Mouse (Mus musculus) limb, embryonic 12.5 days (tissue): Measurements from ENCODE around the gene Crtc3. TPM values are rescaled to one million over a fixed set of nuclear protein-coding genes. Genes with fewer than 3 reads are reported as not detected.

Source experiments
- ATAC-seq: fragments of 200-750 bp; cut with Nextera tagmentation; 2 replicates; pipeline ENCODE4 v1.8.0; 2017; ENCODE audit warnings: low read depth, moderate TSS enrichment; ENCODE audit not compliant: insufficient number of reproducible peaks, insufficient read depth, low FRiP score, low TSS enrichment
- H3K27ac ChIP-seq: fragments of 300-500 bp; sonication (generic); 2 replicates; pipeline ENCODE4 v1.5.1; 2016; ENCODE audit warnings: mild to moderate bottlenecking, moderate library complexity
- H3K27me3 ChIP-seq: fragments of 300-500 bp; sonication (generic); 2 replicates; pipeline ENCODE4 v1.6.1; 2016; ENCODE audit warnings: mild to moderate bottlenecking, moderate library complexity
- H3K36me3 ChIP-seq: fragments of 300-500 bp; sonication (generic); 2 replicates; pipeline ENCODE4 v1.6.1; 2016; ENCODE audit warnings: mild to moderate bottlenecking, moderate library complexity
- H3K4me1 ChIP-seq: fragments of 300-500 bp; sonication (generic); replicated peaks from 2 replicates; pipeline ENCODE4 v1.6.1; 2016
- H3K4me2 ChIP-seq: fragments of 300-500 bp; sonication (generic); 2 replicates; pipeline ENCODE4 v1.6.1; 2016; ENCODE audit warnings: mild to moderate bottlenecking, moderate library complexity
- H3K4me3 ChIP-seq: fragments of 300-500 bp; sonication (generic); replicated peaks from 2 replicates; pipeline ENCODE4 v1.5.1; 2016; ENCODE audit warnings: mild to moderate bottlenecking
- H3K9ac ChIP-seq: fragments of 300-500 bp; sonication (generic); replicated peaks from 2 replicates; pipeline ENCODE4 v1.6.1; 2016; ENCODE audit warnings: mild to moderate bottlenecking, moderate library complexity
- H3K9me3 ChIP-seq: fragments of 300-500 bp; sonication (generic); 2 replicates; pipeline ENCODE4 v1.6.1; 2016; ENCODE audit warnings: mild to moderate bottlenecking, moderate library complexity
- WGBS: fragments of 180-500 bp; shearing (Covaris S2); methylation state at CpG from one replicate; pipeline ENCODE4 v1.1.7; 2016; 5-methylcytosine and 5-hydroxymethylcytosine counted together
- polyA plus RNA-seq: library from polyadenylated mRNA; unstranded; fragments of >200 nt; fragmentation: Nextera tagmentation; extraction: Ambion mirVana; gene quantifications from 2 replicates; pipeline ENCODE4 v1.2.1, GENCODE M21; 2016

The Crtc3 gene
- polyA plus RNA-seq, 1 experiment from 2014 or later: 18.5 TPM

GRCm38 (mm10) chr7:80682630-80683029 lies 6.0 kb downstream of the Crtc3 start:
- ATAC-seq: no peak
- H3K36me3 ChIP-seq: no peaks in the 10 kb centered on the region; the same call in 1 of the 2 replicates
- H3K27ac ChIP-seq: no peak overlapping the region

DNA sequence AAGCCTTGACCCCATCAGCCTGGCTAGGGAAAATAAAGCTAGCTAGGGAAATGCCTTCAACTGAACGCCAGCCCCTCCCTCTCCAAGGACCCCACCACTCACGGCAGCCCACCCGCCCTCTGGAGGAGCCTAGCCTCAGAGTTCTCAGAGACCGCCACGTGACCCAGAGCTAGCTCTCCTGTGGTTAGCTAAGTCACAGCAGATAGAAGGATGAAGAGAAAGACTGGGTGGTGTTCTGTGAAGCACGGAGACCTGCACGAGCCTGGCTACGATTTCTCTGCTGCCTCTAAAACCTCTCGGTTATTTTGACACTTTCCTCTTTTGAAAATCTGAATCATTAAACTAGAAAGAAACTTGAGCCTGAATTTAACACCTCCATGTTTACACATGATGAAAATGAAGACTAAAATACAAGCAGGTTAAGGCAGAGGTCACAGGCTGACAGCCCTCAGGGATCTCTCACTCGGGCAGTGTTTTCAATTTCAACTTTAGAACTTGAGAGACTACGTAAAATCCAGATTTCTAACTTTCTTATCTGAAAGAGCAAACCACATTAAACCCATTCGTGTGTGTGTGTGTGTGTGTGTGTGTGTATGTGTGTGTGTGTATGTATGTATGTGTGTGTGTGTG lies 8.3 kb downstream of the Crtc3 start:
- Histone ChIP-seq H3K9ac (no peak overlapping the region), H3K4me2 (peak overlapping the region; percentile 27; the same call in 1 of the 2 replicates), H3K4me1 (peaks cover 21% of the 10 kb centered on the region), H3K27me3 (no peaks in the 10 kb centered on the region), H3K36me3 (peaks cover 10% of the 10 kb centered on the region), H3K9me3 (no peaks in the 10 kb centered on the region), H3K4me3 (no peak overlapping the region), H3K27ac (no peak overlapping the region)
- ATAC-seq: no peak
- WGBS: 18% methylated on average over 12 of the region's 12 CpGs

More at GRCm38 (mm10) chr7:80682630-80683029, 6.0 kb downstream of the Crtc3 start:
- Histone ChIP-seq H3K4me1 (peaks cover 23% of the 10 kb centered on the region), H3K27me3 (no peaks in the 10 kb centered on the region), H3K4me2 (no peak overlapping the region), H3K9me3 (no peaks in the 10 kb centered on the region), H3K4me3 (no peak overlapping the region), H3K9ac (no peak overlapping the region)
- WGBS: 47% methylated on average over 1 of the region's 1 CpGs

DNA sequence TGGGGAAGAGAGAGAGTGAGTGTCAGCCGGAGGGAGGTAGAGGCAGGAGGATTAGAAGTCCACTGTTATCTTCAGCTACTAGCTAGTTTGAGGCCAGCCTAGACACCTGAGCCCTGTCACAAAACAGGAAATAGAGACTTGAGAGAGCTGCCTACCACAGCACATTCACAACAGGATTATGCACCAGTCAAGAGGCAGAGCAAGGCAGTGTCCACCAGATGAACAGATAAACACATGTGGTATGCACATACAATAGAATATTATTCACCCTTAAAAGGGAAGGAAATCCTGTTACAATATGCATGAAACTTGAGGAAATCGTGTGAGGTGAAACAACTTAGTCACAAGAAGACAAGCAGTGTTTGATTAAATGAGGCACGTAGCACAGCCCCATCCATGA lies 16.4 kb downstream of the Crtc3 start:
- Histone ChIP-seq H3K4me3 (no peak overlapping the region), H3K9me3 (no peaks in the 10 kb centered on the region), H3K36me3 (peaks cover 20% of the 10 kb centered on the region), H3K27ac (no peak overlapping the region), H3K4me2 (no peak overlapping the region), H3K27me3 (no peaks in the 10 kb centered on the region), H3K9ac (no peak overlapping the region), H3K4me1 (peaks cover 12% of the 10 kb centered on the region)
- no peak for ATAC-seq
- WGBS: 81% methylated on average over 3 of the region's 3 CpGs

GRCm38 (mm10) chr7:80670889-80671288 lies 17.8 kb downstream of the Crtc3 start:
- no peak overlapping the region for H3K4me3 ChIP-seq
- 92% methylated on average over 6 of the region's 6 CpGs for WGBS
- H3K27ac ChIP-seq: no peak overlapping the region
- peaks cover 13% of the 10 kb centered on the region for H3K36me3 ChIP-seq
- peaks cover 22% of the 10 kb centered on the region for H3K4me1 ChIP-seq
- H3K9me3 ChIP-seq: no peaks in the 10 kb centered on the region
- no peak overlapping the region for H3K4me2 ChIP-seq
- ATAC-seq: no peak
- H3K9ac ChIP-seq: no peak overlapping the region
- no peaks in the 10 kb centered on the region for H3K27me3 ChIP-seq

DNA sequence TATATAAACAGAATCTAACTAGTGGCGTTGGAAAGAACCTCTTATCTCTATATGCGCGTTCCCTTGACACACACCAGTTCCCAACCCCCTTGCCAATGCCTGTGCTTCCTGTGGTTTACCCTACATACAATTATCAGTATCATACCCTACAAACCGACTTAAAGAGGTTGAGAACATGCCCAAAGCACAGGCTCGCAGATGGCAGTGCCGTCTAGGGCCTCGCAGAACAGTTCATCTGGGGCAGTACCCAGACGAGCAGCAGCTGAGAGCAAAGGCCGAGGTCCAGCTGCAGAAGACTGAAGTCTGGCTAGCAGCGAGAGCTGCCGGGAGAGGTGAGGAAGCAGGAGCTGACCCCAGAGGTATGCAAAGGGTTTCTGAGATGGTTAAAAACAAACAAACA lies 21.5 kb downstream of the Crtc3 start:
- H3K27ac ChIP-seq: peak overlapping the region; percentile 62
- peaks cover 26% of the 10 kb centered on the region for H3K4me1 ChIP-seq
- no peak overlapping the region for H3K4me2 ChIP-seq

GRCm38 (mm10) chr7:80666198-80666915 lies 22.3 kb downstream of the Crtc3 start:
- 31% methylated on average over 10 of the region's 10 CpGs for WGBS
- Histone ChIP-seq H3K4me3 (no peak overlapping the region), H3K27ac (peak overlapping the region; percentile 18), H3K9me3 (no peaks in the 10 kb centered on the region), H3K27me3 (no peaks in the 10 kb centered on the region), H3K4me1 (peaks cover 26% of the 10 kb centered on the region), H3K4me2 (no peak overlapping the region), H3K9ac (no peak overlapping the region), H3K36me3 (peaks cover 4% of the 10 kb centered on the region; the same call in 1 of the 2 replicates)
- ATAC-seq: no peak

More for the DNA sequence above, 21.5 kb downstream of the Crtc3 start:
- no peak for ATAC-seq
- Histone ChIP-seq H3K9me3 (no peaks in the 10 kb centered on the region), H3K27me3 (no peaks in the 10 kb centered on the region), H3K9ac (no peak overlapping the region), H3K4me3 (no peak overlapping the region), H3K36me3 (peaks cover 5% of the 10 kb centered on the region; the same call in 1 of the 2 replicates)
- WGBS: 45% methylated on average over 11 of the region's 11 CpGs

DNA sequence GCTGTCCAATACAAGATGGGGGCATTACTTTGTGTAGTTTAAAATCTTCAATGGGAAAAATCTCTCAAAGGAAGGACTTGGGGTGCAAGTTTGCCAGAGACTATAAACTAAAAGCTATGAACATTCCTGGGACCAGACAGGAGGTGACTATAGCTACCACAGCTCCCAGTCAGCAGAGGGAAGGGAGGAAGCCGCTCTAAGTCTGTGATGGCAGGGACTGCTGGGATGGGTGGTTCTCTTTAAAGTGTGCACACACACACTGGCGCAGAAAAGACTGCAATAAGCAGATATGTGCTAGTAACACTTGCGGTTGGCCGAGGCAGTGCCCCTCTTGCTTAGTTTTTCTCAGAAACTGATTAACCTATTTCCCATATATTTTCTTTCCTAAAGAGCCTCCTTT lies 27.6 kb downstream of the Crtc3 start:
- no peak for ATAC-seq
- H3K4me1 ChIP-seq: peaks cover 22% of the 10 kb centered on the region
- H3K9ac ChIP-seq: no peak overlapping the region
- 98% methylated on average over 4 of the region's 4 CpGs for WGBS
- H3K36me3 ChIP-seq: no peaks in the 10 kb centered on the region; the same call in 1 of the 2 replicates
- H3K4me2 ChIP-seq: no peak overlapping the region
- H3K4me3 ChIP-seq: no peak overlapping the region
- H3K27ac ChIP-seq: no peak overlapping the region
- no peaks in the 10 kb centered on the region for H3K27me3 ChIP-seq
- H3K9me3 ChIP-seq: no peaks in the 10 kb centered on the region

- no peak for ATAC-seq
- H3K27ac ChIP-seq: no peak overlapping the region
- no peaks in the 10 kb centered on the region; the same call in 1 of the 2 replicates for H3K36me3 ChIP-seq
- H3K9ac ChIP-seq: no peak overlapping the region
- H3K4me2 ChIP-seq: no peak overlapping the region
- no peak overlapping the region for H3K4me3 ChIP-seq
- H3K4me1 ChIP-seq: peaks cover 22% of the 10 kb centered on the region
- no peaks in the 10 kb centered on the region for H3K9me3 ChIP-seq
- WGBS: 89% methylated on average over 4 of the region's 4 CpGs
- no peaks in the 10 kb centered on the region for H3K27me3 ChIP-seq
Measured at GRCm38 (mm10) chr7:80660619-80661018, 28.1 kb downstream of the Crtc3 start.

GRCm38 (mm10) chr7:80657896-80658295 lies 30.8 kb downstream of the Crtc3 start:
- H3K4me1 ChIP-seq: peaks cover 27% of the 10 kb centered on the region
- peak overlapping the region; percentile 53; the same call in 1 of the 2 replicates for H3K27ac ChIP-seq
- no peak for ATAC-seq

GRCm38 (mm10) chr7:80655350-80656013 lies 33.2 kb downstream of the Crtc3 start:
- H3K27ac ChIP-seq: 0 out of 2 replicates have a peak overlapping the region, but pooled peaks have one; percentile 5
- H3K4me1 ChIP-seq: peaks cover 35% of the 10 kb centered on the region
- 70% methylated on average over 6 of the region's 6 CpGs for WGBS
- no peak overlapping the region for H3K4me2 ChIP-seq
- 0 out of 2 replicates have a peak, but pooled peaks cover 4% of the 10 kb centered on the region for H3K36me3 ChIP-seq
- H3K9ac ChIP-seq: no peak overlapping the region
- no peak for ATAC-seq
- no peaks in the 10 kb centered on the region for H3K9me3 ChIP-seq
- H3K27me3 ChIP-seq: no peaks in the 10 kb centered on the region
- H3K4me3 ChIP-seq: no peak overlapping the region

More at GRCm38 (mm10) chr7:80657896-80658295, 30.8 kb downstream of the Crtc3 start:
- H3K9ac ChIP-seq: no peak overlapping the region
- H3K9me3 ChIP-seq: no peaks in the 10 kb centered on the region
- no peak overlapping the region for H3K4me2 ChIP-seq
- no peak overlapping the region for H3K4me3 ChIP-seq
- H3K36me3 ChIP-seq: no peaks in the 10 kb centered on the region
- H3K27me3 ChIP-seq: no peaks in the 10 kb centered on the region
- WGBS: 62% methylated on average over 8 of the region's 8 CpGs

DNA sequence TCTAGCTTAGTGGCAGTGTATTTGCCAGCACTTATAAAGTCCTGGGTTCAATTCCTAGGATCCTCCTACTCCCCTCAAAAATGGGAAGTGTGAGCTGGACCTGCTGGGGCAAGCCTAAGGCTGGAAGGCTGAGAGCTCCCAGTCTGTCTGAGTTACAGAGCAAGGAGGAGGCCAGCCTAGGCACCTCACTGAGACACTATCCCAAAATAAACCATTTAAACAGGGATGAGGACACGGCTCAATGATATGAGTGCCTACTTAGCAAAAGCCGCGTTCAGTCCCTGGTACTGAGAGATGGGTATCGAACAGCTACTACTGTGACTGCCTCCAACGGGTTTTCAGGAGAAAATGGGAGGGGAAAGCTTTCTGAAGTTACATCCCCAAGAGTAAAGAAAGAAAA lies 33.8 kb downstream of the Crtc3 start:
- Histone ChIP-seq H3K4me2 (no peak overlapping the region), H3K9me3 (no peaks in the 10 kb centered on the region), H3K36me3 (0 out of 2 replicates have a peak, but pooled peaks cover 4% of the 10 kb centered on the region), H3K27me3 (no peaks in the 10 kb centered on the region), H3K4me3 (no peak overlapping the region), H3K4me1 (peaks cover 35% of the 10 kb centered on the region), H3K27ac (no peak overlapping the region), H3K9ac (no peak overlapping the region)
- 88% methylated on average over 5 of the region's 5 CpGs for WGBS
- ATAC-seq: no peak
